Mouse (Mus musculus) bone marrow, adult 2 months (tissue): ENCODE results near the gene Rabgap1l. TPM values are rescaled to one million over a fixed set of nuclear protein-coding genes. Genes with fewer than 3 reads are reported as not detected.

Experiments used
- H3K27ac ChIP-seq: fragments of 200-500 bp; 2 replicates; pipeline ENCODE4 v1.5.1; 2012; ENCODE audit warnings: low read depth, mild to moderate bottlenecking, control low read depth, inconsistent platforms, low read length; ENCODE audit not compliant: control insufficient read depth, poor library complexity, insufficient read depth
- H3K4me1 ChIP-seq: fragments of 200-500 bp; 2 replicates; pipeline ENCODE4 v1.6.1; 2011; ENCODE audit warnings: low read length; ENCODE audit not compliant: control insufficient read depth, insufficient read depth
- H3K4me3 ChIP-seq: fragments of 200-500 bp; replicated peaks from 2 replicates; pipeline ENCODE3; 2011; ENCODE audit warnings: mild to moderate bottlenecking, low read depth, low read length, control low read depth; ENCODE audit not compliant: control insufficient read depth
- CTCF ChIP-seq: fragments of 200-500 bp; IDR thresholded peaks from 2 replicates; pipeline ENCODE4 v1.5.1; 2011; ENCODE audit warnings: low read length, control low read depth; ENCODE audit not compliant: control insufficient read depth, insufficient read depth
- POLR2A ChIP-seq: fragments of 200-500 bp; IDR thresholded peaks from 2 replicates; pipeline ENCODE4 v1.6.1; 2011; ENCODE audit warnings: low read depth, mild to moderate bottlenecking, control low read depth, low read length, borderline replicate concordance; ENCODE audit not compliant: control insufficient read depth
- WGBS: fragments of 180-500 bp; shearing (Covaris S2); methylation state at CpG from one replicate; pipeline ENCODE4 v1.1.7; 2018; 5-methylcytosine and 5-hydroxymethylcytosine counted together
- polyA plus RNA-seq: library from polyadenylated mRNA; stranded (reverse); fragments of >200 nt; gene quantifications from 2 replicates; pipeline ENCODE4 v1.2.4, GENCODE M21; 2011; ENCODE audit warnings: low replicate concordance; ENCODE audit not compliant: missing spikeins, insufficient read depth, insufficient read length

Gene Rabgap1l
- polyA plus RNA-seq, 1 experiment, result 73.4 TPM

DNA sequence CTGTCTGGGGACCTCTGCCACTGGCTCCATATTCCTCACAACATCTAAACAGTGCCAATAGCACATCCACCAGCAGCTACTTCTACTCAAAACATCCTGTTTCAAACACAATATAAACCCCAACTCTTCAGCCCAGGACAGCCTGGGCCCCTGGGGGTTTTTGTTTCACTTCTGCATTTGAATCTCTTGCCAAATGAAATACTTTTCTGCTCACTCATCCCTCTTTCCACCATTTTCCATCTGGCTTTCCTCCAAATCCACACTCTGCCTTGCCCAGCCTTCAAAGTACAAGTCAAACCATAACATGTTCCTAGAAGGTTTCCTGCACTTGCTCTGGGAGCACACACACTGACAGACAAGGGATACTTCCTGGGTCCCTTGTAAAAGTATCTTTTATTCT, 559.1 kb downstream of the Rabgap1l start:
- TF ChIP-seq POLR2A (no peak), CTCF (no peak)
- no peak overlapping the region for H3K4me3 ChIP-seq
- H3K27ac ChIP-seq, result peak overlapping the region; percentile 33; the same call in 1 of the 2 replicates

GRCm38 (mm10) chr1:160232113-160232512, 560.9 kb downstream of the Rabgap1l start:
- 93% methylated on average over 3 of the region's 3 CpGs for WGBS
- no peaks in the 10 kb centered on the region; the same call in 1 of the 2 replicates for H3K4me1 ChIP-seq
- H3K27ac ChIP-seq, result no peak overlapping the region
- no peak overlapping the region for H3K4me3 ChIP-seq
- TF ChIP-seq POLR2A (no peak), CTCF (no peak)

More for the DNA sequence above, 559.1 kb downstream of the Rabgap1l start:
- no peaks in the 10 kb centered on the region; the same call in 1 of the 2 replicates for H3K4me1 ChIP-seq

DNA sequence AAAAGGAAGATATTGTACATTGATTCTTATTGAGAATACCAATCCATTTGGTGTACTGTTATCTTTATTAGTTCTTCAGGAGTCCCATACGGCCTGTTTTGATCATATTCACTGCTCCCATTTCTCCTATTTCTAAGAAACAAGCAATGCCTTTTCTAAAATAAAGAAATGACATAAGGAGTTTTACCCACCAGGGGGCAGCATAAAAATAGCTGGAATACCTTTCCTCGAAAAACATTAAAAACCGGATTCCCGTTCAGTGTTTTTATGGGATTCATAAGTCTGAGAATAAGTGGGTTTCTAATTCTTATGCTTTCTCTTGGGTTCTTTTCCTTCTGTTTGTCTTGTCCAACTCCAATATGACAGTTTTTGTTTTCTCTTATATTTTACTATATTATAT, 562.0 kb downstream of the Rabgap1l start:
- WGBS, result 57% methylated on average over 4 of the region's 4 CpGs
- H3K4me1 ChIP-seq, result no peaks in the 10 kb centered on the region; the same call in 1 of the 2 replicates
- no peak overlapping the region for H3K27ac ChIP-seq
- TF ChIP-seq CTCF (no peak), POLR2A (no peak)
- no peak overlapping the region for H3K4me3 ChIP-seq

GRCm38 (mm10) chr1:160227850-160228249, 565.2 kb downstream of the Rabgap1l start:
- no peak for TF ChIP-seq POLR2A
- TF ChIP-seq CTCF, result no peak
- H3K4me1 ChIP-seq, result no peaks in the 10 kb centered on the region; the same call in 1 of the 2 replicates
- H3K4me3 ChIP-seq, result no peak overlapping the region
- no peak overlapping the region for H3K27ac ChIP-seq

- no peak overlapping the region for H3K27ac ChIP-seq
- TF ChIP-seq CTCF, result no peak
- no peak for TF ChIP-seq POLR2A
- no peaks in the 10 kb centered on the region; the same call in 1 of the 2 replicates for H3K4me1 ChIP-seq
- no peak overlapping the region for H3K4me3 ChIP-seq
- WGBS, result 65% methylated on average over 4 of the region's 4 CpGs
These were observed 565.8 kb downstream of the Rabgap1l start for GRCm38 (mm10) chr1:160227196-160227595.

DNA sequence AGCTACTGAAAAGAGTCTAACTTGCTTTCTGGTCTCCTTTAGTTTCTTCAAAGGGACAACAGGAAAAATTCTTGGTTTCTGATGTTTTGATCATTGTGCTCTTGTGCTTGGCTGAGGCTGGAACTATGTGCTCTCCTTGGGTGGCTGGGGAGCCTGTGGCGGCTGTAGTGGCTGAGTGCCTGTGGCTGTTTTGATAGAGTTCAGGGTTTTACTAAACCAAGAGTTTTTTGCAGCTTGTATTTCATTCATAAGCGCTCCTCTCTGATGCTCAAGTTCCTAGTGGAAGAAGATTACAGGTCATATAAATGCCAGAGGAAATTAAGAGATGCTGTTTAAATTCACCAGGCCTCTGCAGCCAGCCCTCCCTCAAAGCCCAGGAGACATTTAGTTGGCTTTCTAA, 568.9 kb downstream of the Rabgap1l start:
- 73% methylated on average over 2 of the region's 2 CpGs for WGBS
- Histone ChIP-seq H3K4me1 (no peaks in the 10 kb centered on the region; the same call in 1 of the 2 replicates), H3K4me3 (no peak overlapping the region), H3K27ac (no peak overlapping the region)
- TF ChIP-seq POLR2A, result no peak
- no peak for TF ChIP-seq CTCF

DNA sequence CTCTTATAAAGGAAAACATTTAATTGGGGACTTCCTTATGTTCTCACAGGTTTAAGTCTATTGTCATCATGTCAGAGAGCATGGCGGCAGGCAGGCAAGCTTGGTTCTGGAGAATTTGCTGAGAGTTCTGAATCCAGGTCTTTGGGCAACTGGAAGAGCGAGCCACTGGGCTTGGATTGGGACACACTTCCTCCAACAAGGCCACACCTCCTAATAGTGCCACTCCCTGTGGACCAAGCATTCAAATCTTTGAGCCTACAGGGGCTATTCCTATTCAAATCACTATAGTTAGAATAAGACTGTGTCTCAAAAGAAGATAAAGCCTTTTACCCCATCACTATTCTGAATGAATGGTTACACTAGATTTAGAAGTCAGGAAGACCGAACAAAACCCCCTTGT, 575.1 kb downstream of the Rabgap1l start:
- WGBS, result 79% methylated on average over 3 of the region's 3 CpGs

DNA sequence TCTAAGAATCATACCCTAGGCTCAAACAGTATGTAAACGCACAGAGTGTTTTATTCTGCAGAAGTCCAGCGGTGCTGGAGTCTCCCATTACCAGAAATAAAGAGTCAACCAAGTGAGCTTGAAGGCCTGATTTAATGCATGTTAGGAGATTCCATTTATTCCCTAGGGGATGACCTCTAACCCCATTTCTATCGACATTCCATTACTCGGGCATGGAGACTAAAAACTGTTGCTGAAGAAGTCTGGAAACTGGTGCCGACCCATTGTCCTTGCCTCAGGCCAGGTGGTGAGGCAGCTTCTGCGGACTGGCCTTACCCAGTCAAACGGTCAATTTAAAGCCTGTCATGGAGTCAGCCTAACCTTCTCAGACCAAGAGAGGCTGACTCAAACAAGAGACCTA, 578.8 kb downstream of the Rabgap1l start:
- no peak overlapping the region for H3K4me3 ChIP-seq
- H3K27ac ChIP-seq, result no peak overlapping the region
- no peak for TF ChIP-seq POLR2A
- no peak for TF ChIP-seq CTCF
- H3K4me1 ChIP-seq, result peaks cover 2% of the 10 kb centered on the region; the same call in 1 of the 2 replicates
- 89% methylated on average over 7 of the region's 7 CpGs for WGBS

More for the DNA sequence above, 575.1 kb downstream of the Rabgap1l start:
- Histone ChIP-seq H3K4me1 (no peaks in the 10 kb centered on the region), H3K27ac (no peak overlapping the region), H3K4me3 (no peak overlapping the region)
- no peak for TF ChIP-seq POLR2A
- no peak for TF ChIP-seq CTCF
